Mouse (Mus musculus): ENCODE data around the gene Ly6g5b. TPM values are rescaled to one million over a fixed set of nuclear protein-coding genes. Genes with fewer than 3 reads are reported as not detected.
"Not testable (repeated sequence)": the region's sequence is repeated elsewhere in the genome, so short reads cannot be mapped to it uniquely, and the experiment has no call there.

Gene Ly6g5b
- polyA plus RNA-seq, 1 experiment: 4.7 TPM

DNA sequence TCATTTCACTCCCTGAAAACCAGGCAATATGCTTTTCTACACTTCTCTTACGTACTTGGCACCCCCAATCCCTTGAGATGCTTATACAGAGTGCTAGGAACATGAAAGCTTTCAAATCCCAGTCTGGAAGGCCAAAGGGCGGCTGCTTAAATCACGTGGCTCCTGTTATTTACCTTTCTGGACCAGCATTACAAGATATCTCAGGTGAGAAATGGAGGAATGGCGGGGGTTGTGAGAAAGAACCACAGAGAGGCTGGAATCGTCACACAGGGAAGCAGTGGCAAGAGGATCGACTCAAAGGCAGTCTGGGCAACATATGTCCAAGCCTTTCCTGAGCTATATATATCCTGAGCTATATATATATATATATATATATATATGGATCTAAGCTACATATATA, 10.3 kb upstream of the Ly6g5b start:
- peaks cover 2% of the 10 kb centered on the region; the same call in 1 of the 2 replicates for H3K4me1 ChIP-seq (ENCODE audit: control insufficient read depth, insufficient read depth, low read length)
- TF ChIP-seq CTCF (IDR thresholded peaks at IDR 0.05; ENCODE audit: control insufficient read depth, insufficient read depth, low read length): no peak
- TF ChIP-seq POLR2A (IDR thresholded peaks at IDR 0.05; ENCODE audit: borderline replicate concordance, control insufficient read depth, low read depth, low read length): no peak
- WGBS: 44% methylated on average over 6 of the region's 6 CpGs
- peak overlapping the region; percentile 5 for H3K27ac ChIP-seq (ENCODE audit: control insufficient read depth, insufficient read depth, low read depth, low read length, poor library complexity)
- no peak overlapping the region for H3K4me3 ChIP-seq (replicated peaks; ENCODE audit: control insufficient read depth, low read depth, low read length)

- H3K27ac ChIP-seq (ENCODE audit: control insufficient read depth, insufficient read depth, low read depth, low read length, poor library complexity): peak overlapping the region; percentile 50
- no peak overlapping the region for H3K4me3 ChIP-seq (replicated peaks; ENCODE audit: control insufficient read depth, low read depth, low read length)
- TF ChIP-seq POLR2A (IDR thresholded peaks at IDR 0.05; ENCODE audit: borderline replicate concordance, control insufficient read depth, low read depth, low read length): no peak
- TF ChIP-seq CTCF (IDR thresholded peaks at IDR 0.05; ENCODE audit: control insufficient read depth, insufficient read depth, low read length): no peak
- peaks cover 3% of the 10 kb centered on the region; the same call in 1 of the 2 replicates for H3K4me1 ChIP-seq (ENCODE audit: control insufficient read depth, insufficient read depth, low read length)
- 78% methylated on average over 1 of the region's 1 CpGs for WGBS
These were observed 9.9 kb upstream of the Ly6g5b start for GRCm38 (mm10) chr17:35125081-35125480.

GRCm38 (mm10) chr17:35124261-35124896, 9.2 kb upstream of the Ly6g5b start:
- 89% methylated on average over 12 of the region's 12 CpGs for WGBS
- not testable (repeated sequence) for H3K4me3 ChIP-seq (replicated peaks; ENCODE audit: control insufficient read depth, low read depth, low read length); H3K4me1 ChIP-seq (ENCODE audit: control insufficient read depth, insufficient read depth, low read length)
- H3K27ac ChIP-seq (ENCODE audit: control insufficient read depth, insufficient read depth, low read depth, low read length, poor library complexity): peak overlapping the region; percentile 50

- not testable (repeated sequence) for H3K27ac ChIP-seq (ENCODE audit: control insufficient read depth, insufficient read depth, low read depth, low read length, poor library complexity); H3K4me1 ChIP-seq (ENCODE audit: control insufficient read depth, insufficient read depth, low read length)
- 91% methylated on average over 9 of the region's 9 CpGs for WGBS
These were observed 8.1 kb upstream of the Ly6g5b start for GRCm38 (mm10) chr17:35123287-35123686.

DNA sequence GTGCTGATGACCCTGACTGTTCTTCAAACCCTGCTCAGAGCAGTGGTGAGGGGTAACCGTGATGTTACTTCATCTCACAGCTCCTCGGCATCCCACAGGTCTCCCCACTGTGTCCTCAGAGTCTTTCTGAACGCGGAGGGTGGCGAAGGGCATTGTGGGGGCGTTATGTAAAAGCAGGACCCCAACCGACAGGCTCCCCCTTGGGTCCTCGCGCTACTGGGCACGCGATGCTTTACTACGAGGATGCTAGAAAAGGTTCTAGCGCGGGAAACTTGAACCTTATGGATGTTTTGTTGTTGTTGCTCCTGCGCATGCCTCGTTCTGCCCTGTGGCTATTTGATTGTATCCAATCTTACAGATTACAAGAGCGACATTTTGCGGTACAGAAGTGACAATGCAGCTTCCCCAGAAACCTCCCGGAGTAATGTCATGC, 6.7 kb upstream of the Ly6g5b start, which contains the start of gene Csnk2b:
Gene Csnk2b (minus strand): TSS at position 183 of the 433 bp plus-strand sequence.
- TF ChIP-seq CTCF (IDR thresholded peaks at IDR 0.05; ENCODE audit: control insufficient read depth, insufficient read depth, low read length): no peak
- no peak for TF ChIP-seq POLR2A (IDR thresholded peaks at IDR 0.05; ENCODE audit: borderline replicate concordance, control insufficient read depth, low read depth, low read length)
- WGBS: under 1% methylated on average over 19 of the region's 19 CpGs
- Histone ChIP-seq H3K4me1 (ENCODE audit: control insufficient read depth, insufficient read depth, low read length) (peaks cover 3% of the 10 kb centered on the region; the same call in 1 of the 2 replicates), H3K4me3 (replicated peaks; ENCODE audit: control insufficient read depth, low read depth, low read length) (peak within 1 kb of the TSS; percentile 91), H3K27ac (ENCODE audit: control insufficient read depth, insufficient read depth, low read depth, low read length, poor library complexity) (peak within 1 kb of the TSS; percentile 79)

More at GRCm38 (mm10) chr17:35123287-35123686, 8.1 kb upstream of the Ly6g5b start:
- H3K4me3 ChIP-seq (replicated peaks; ENCODE audit: control insufficient read depth, low read depth, low read length): not testable (repeated sequence)

DNA sequence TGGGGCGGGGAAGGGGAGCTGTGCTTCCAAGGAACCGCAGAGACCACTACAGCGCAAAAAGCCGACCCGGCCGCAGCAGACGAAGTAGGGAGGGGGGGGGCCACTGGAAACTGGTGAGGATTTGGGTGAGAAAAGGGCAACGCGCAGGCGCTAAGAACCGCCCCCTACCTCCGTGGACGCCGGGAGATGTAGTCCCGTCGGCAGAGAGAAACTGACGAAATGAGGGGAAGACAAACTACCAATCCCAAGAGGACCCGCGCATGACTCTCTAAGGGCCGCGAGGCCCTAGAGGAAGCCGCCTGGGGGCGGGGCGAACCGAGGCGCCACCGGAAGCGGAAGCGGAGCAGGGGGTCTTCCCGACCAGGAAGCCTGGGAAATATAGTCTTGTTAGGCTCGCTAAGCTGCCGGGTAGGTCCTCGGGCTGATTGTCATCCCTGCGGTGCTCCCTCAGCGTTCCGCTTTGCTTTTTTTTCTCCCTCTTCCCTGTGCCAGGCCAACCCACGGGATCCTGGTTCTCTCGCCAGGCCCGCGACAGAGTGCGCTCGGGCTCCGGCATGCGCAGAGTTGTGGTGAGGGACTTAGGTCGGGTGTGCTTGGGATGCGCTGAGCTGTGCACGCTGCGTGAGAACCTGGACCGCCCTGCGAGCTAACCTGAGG, 6.0 kb upstream of the Ly6g5b start, which contains the start of gene Gpank1:
Gene Gpank1 (plus strand): TSS at position 313 of the 657 bp plus-strand sequence.
- WGBS: under 1% methylated on average over 50 of the region's 50 CpGs
- TF ChIP-seq POLR2A (IDR thresholded peaks at IDR 0.05; ENCODE audit: borderline replicate concordance, control insufficient read depth, low read depth, low read length) (peak; percentile 66; the same call in 1 of the 2 replicates), CTCF (IDR thresholded peaks at IDR 0.05; ENCODE audit: control insufficient read depth, insufficient read depth, low read length) (no peak)
- Histone ChIP-seq H3K4me1 (ENCODE audit: control insufficient read depth, insufficient read depth, low read length) (peaks cover 3% of the 10 kb centered on the region; the same call in 1 of the 2 replicates), H3K4me3 (replicated peaks; ENCODE audit: control insufficient read depth, low read depth, low read length) (peak within 1 kb of the TSS; percentile 91), H3K27ac (ENCODE audit: control insufficient read depth, insufficient read depth, low read depth, low read length, poor library complexity) (peak within 1 kb of the TSS; percentile 79)

DNA sequence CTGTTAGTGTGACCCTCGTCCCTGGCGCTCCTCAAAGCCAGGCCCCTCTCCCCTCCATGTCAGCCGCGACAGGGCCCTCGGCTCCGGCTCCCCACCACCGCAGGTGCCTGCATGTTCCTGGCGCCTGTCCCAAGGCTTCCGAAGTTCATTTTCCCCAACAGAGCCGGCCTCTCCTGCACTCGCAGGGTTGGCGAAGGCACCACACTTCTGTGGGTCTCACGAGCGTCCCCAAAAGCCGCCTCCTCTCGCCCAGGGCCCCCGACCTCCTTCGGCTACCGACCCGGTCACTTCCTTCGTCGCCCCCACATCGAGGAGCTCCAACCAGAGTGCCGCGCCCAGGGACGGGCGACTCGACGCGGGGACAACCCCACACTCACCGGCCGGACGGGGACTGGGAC, 5.5 kb upstream of the Ly6g5b start:
- H3K27ac ChIP-seq (ENCODE audit: control insufficient read depth, insufficient read depth, low read depth, low read length, poor library complexity): peak overlapping the region; percentile 64
- TF ChIP-seq CTCF (IDR thresholded peaks at IDR 0.05; ENCODE audit: control insufficient read depth, insufficient read depth, low read length) (no peak), POLR2A (IDR thresholded peaks at IDR 0.05; ENCODE audit: borderline replicate concordance, control insufficient read depth, low read depth, low read length) (no peak)
- H3K4me3 ChIP-seq (replicated peaks; ENCODE audit: control insufficient read depth, low read depth, low read length): peak overlapping the region; percentile 87
- WGBS: under 1% methylated on average over 33 of the region's 33 CpGs
- peaks cover 3% of the 10 kb centered on the region; the same call in 1 of the 2 replicates for H3K4me1 ChIP-seq (ENCODE audit: control insufficient read depth, insufficient read depth, low read length)

- Histone ChIP-seq H3K4me3 (replicated peaks; ENCODE audit: control insufficient read depth, low read depth, low read length) (no peak overlapping the region), H3K27ac (ENCODE audit: control insufficient read depth, insufficient read depth, low read depth, low read length, poor library complexity) (no peak overlapping the region), H3K4me1 (ENCODE audit: control insufficient read depth, insufficient read depth, low read length) (peaks cover 2% of the 10 kb centered on the region; the same call in 1 of the 2 replicates)
- 81% methylated on average over 9 of the region's 9 CpGs for WGBS
- TF ChIP-seq CTCF (IDR thresholded peaks at IDR 0.05; ENCODE audit: control insufficient read depth, insufficient read depth, low read length): no peak
- no peak for TF ChIP-seq POLR2A (IDR thresholded peaks at IDR 0.05; ENCODE audit: borderline replicate concordance, control insufficient read depth, low read depth, low read length)
These were observed 3.5 kb downstream of the Ly6g5b start for GRCm38 (mm10) chr17:35111774-35112173.
